Mouse (Mus musculus) heart, embryonic 11.5 days (tissue): Measurements from ENCODE around the gene Gm7029. TPM values are rescaled to one million over a fixed set of nuclear protein-coding genes. Genes with fewer than 3 reads are reported as not detected.
"Not testable (repeated sequence)": the region's sequence is repeated elsewhere in the genome, so short reads cannot be mapped to it uniquely, and the experiment has no call there.

Source experiments
- ATAC-seq: fragments of 200-750 bp; cut with Nextera tagmentation; replicated peaks from 2 replicates; pipeline ENCODE4 v1.8.0; 2017; ENCODE audit warnings: moderate library complexity; ENCODE audit not compliant: insufficient number of reproducible peaks, low FRiP score, low TSS enrichment
- H3K27ac ChIP-seq: fragments of 300-500 bp; sonication (generic); 2 replicates; pipeline ENCODE4 v1.5.1; 2014; ENCODE audit warnings: mild to moderate bottlenecking, low read depth, low read length
- H3K27me3 ChIP-seq: fragments of 300-500 bp; sonication (generic); 2 replicates; pipeline ENCODE4 v1.6.1; 2014; ENCODE audit warnings: mild to moderate bottlenecking, low read length, mixed read lengths; ENCODE audit not compliant: control insufficient read depth, insufficient read depth
- H3K36me3 ChIP-seq: fragments of 300-500 bp; sonication (generic); 2 replicates; pipeline ENCODE4 v1.6.1; 2014; ENCODE audit warnings: mild to moderate bottlenecking, low read length, moderate library complexity, mixed read lengths; ENCODE audit not compliant: control insufficient read depth, insufficient read depth
- H3K4me1 ChIP-seq: fragments of 300-500 bp; sonication (generic); 2 replicates; pipeline ENCODE4 v1.6.1; 2014; ENCODE audit warnings: low read length; ENCODE audit not compliant: control insufficient read depth, insufficient read depth
- H3K4me2 ChIP-seq: fragments of 300-500 bp; sonication (generic); 2 replicates; pipeline ENCODE4 v1.6.1; 2014; ENCODE audit warnings: mild to moderate bottlenecking, moderate library complexity
- H3K4me3 ChIP-seq: fragments of 300-500 bp; sonication (generic); 2 replicates; pipeline ENCODE4 v1.5.1; 2014; ENCODE audit warnings: low read depth, low read length
- H3K9ac ChIP-seq: fragments of 300-500 bp; sonication (generic); 2 replicates; pipeline ENCODE4 v1.6.1; 2014; ENCODE audit warnings: mild to moderate bottlenecking, low read depth, low read length, moderate library complexity
- H3K9me3 ChIP-seq: fragments of 300-500 bp; sonication (generic); replicated peaks from 2 replicates; pipeline ENCODE4 v1.6.1; 2016; ENCODE audit warnings: low read length; ENCODE audit not compliant: control insufficient read depth
- whole genome bisulfite sequencing: fragments of 180-500 bp; shearing (Covaris S2); extraction: QIAGEN DNeasy Blood & Tissue Kit; methylation state at CpG from one replicate; pipeline ENCODE4 v1.1.7; 2014; ENCODE audit not compliant: insufficient replicate concordance; 5-methylcytosine and 5-hydroxymethylcytosine counted together
- polyA plus RNA-seq: library from polyadenylated mRNA; unstranded; fragments of >200 nt; fragmentation: Nextera tagmentation; extraction: Ambion mirVana; gene quantifications from 2 replicates; pipeline ENCODE4 v1.2.1, GENCODE M21; 2014

Gm7029 gene
- polyA plus RNA-seq, 1 experiment from 2014 or later = not detected

- no peak for ATAC-seq
- Histone ChIP-seq H3K27ac (no peak overlapping the region), H3K9ac (0 out of 2 replicates have a peak overlapping the region, but pooled peaks have one; percentile 17), H3K36me3 (0 out of 2 replicates have a peak, but pooled peaks cover 3% of the 10 kb centered on the region), H3K4me1 (peaks cover 11% of the 10 kb centered on the region), H3K9me3 (no peaks in the 10 kb centered on the region), H3K4me3 (no peak overlapping the region), H3K27me3 (no peaks in the 10 kb centered on the region), H3K4me2 (peak overlapping the region; percentile 90; the same call in 1 of the 2 replicates)
- 79% methylated on average over 1 of the region's 1 CpGs for WGBS
These were observed 29.4 kb upstream of the Gm7029 start for GRCm38 (mm10) chr17:33844196-33844595.

- 0 out of 2 replicates have a peak, but pooled peaks cover 3% of the 10 kb centered on the region for H3K36me3 ChIP-seq
- no peak overlapping the region for H3K4me2 ChIP-seq
- no peak overlapping the region for H3K9ac ChIP-seq
- peaks cover 11% of the 10 kb centered on the region for H3K4me1 ChIP-seq
- no peak overlapping the region for H3K27ac ChIP-seq
- H3K4me3 ChIP-seq = no peak overlapping the region
- ATAC-seq = no peak
- WGBS = 63% methylated on average over 8 of the region's 8 CpGs
- H3K27me3 ChIP-seq = no peaks in the 10 kb centered on the region
- H3K9me3 ChIP-seq = no peaks in the 10 kb centered on the region
These were observed 25.5 kb upstream of the Gm7029 start for GRCm38 (mm10) chr17:33848139-33848538.

- no peak overlapping the region for H3K4me2 ChIP-seq
- no peaks in the 10 kb centered on the region for H3K27me3 ChIP-seq
- H3K9me3 ChIP-seq = no peaks in the 10 kb centered on the region
- H3K4me3 ChIP-seq = no peak overlapping the region
- no peak overlapping the region for H3K27ac ChIP-seq
- H3K4me1 ChIP-seq = no peaks in the 10 kb centered on the region
- no peak overlapping the region for H3K9ac ChIP-seq
- H3K36me3 ChIP-seq = 0 out of 2 replicates have a peak, but pooled peaks cover 3% of the 10 kb centered on the region
- no peak for ATAC-seq
- 59% methylated on average over 1 of the region's 1 CpGs for WGBS
These were observed 22.3 kb upstream of the Gm7029 start for GRCm38 (mm10) chr17:33851331-33851730.

GRCm38 (mm10) chr17:33857816-33858215, 15.8 kb upstream of the Gm7029 start:
- no peak for ATAC-seq
- Histone ChIP-seq H3K27ac (no peak overlapping the region), H3K4me2 (no peak overlapping the region), H3K4me3 (no peak overlapping the region), H3K9ac (no peak overlapping the region), H3K4me1 (no peaks in the 10 kb centered on the region), H3K27me3 (no peaks in the 10 kb centered on the region), H3K9me3 (no peaks in the 10 kb centered on the region), H3K36me3 (no peaks in the 10 kb centered on the region)
- 75% methylated on average over 4 of the region's 4 CpGs for WGBS

GRCm38 (mm10) chr17:33865330-33866030, 8.2 kb upstream of the Gm7029 start:
- H3K4me1 ChIP-seq = no peaks in the 10 kb centered on the region
- no peak overlapping the region for H3K4me3 ChIP-seq
- WGBS = 26% methylated on average over 9 of the region's 9 CpGs
- no peak for ATAC-seq
- peak overlapping the region; percentile 29; the same call in 1 of the 2 replicates for H3K4me2 ChIP-seq
- H3K9ac ChIP-seq = no peak overlapping the region
- H3K36me3 ChIP-seq = no peaks in the 10 kb centered on the region
- no peak overlapping the region for H3K27ac ChIP-seq
- H3K27me3 ChIP-seq = no peaks in the 10 kb centered on the region
- no peaks in the 10 kb centered on the region for H3K9me3 ChIP-seq

GRCm38 (mm10) chr17:33874411-33874810, 774 bp downstream of the Gm7029 start:
- no peak overlapping the region for H3K9ac ChIP-seq
- no peaks in the 10 kb centered on the region for H3K4me1 ChIP-seq
- peaks cover 2% of the 10 kb centered on the region; the same call in 1 of the 2 replicates for H3K36me3 ChIP-seq
- H3K4me2 ChIP-seq = no peak overlapping the region
- no peaks in the 10 kb centered on the region for H3K9me3 ChIP-seq
- H3K27me3 ChIP-seq = no peaks in the 10 kb centered on the region
- WGBS = 83% methylated on average over 11 of the region's 11 CpGs
- ATAC-seq = no peak
- no peak overlapping the region for H3K4me3 ChIP-seq
- H3K27ac ChIP-seq = no peak overlapping the region

GRCm38 (mm10) chr17:33875797-33876196, 2.2 kb downstream of the Gm7029 start:
- H3K27ac ChIP-seq, ATAC-seq, H3K36me3 ChIP-seq, H3K4me1 ChIP-seq, H3K9me3 ChIP-seq, H3K4me2 ChIP-seq, H3K4me3 ChIP-seq, H3K9ac ChIP-seq, H3K27me3 ChIP-seq: not testable (repeated sequence)
- WGBS = 83% methylated on average over 5 of the region's 5 CpGs

- not testable (repeated sequence) for H3K4me3 ChIP-seq, H3K9ac ChIP-seq, ATAC-seq, H3K4me1 ChIP-seq, H3K27ac ChIP-seq, H3K9me3 ChIP-seq, H3K27me3 ChIP-seq, H3K36me3 ChIP-seq, H3K4me2 ChIP-seq
- WGBS = 91% methylated on average over 10 of the region's 11 CpGs
These were observed 10.7 kb downstream of the Gm7029 start for GRCm38 (mm10) chr17:33884320-33884719.

GRCm38 (mm10) chr17:33887802-33888201, 14.2 kb downstream of the Gm7029 start:
- H3K36me3 ChIP-seq, H3K27me3 ChIP-seq, H3K4me2 ChIP-seq, H3K27ac ChIP-seq, H3K9me3 ChIP-seq, H3K4me1 ChIP-seq, ATAC-seq, H3K4me3 ChIP-seq: not testable (repeated sequence)
- 26% methylated on average over 2 of the region's 2 CpGs for WGBS
- 0 out of 2 replicates have a peak overlapping the region, but pooled peaks have one; percentile 16 for H3K9ac ChIP-seq
